Mouse (Mus musculus): Measurements from ENCODE around the gene Napsa.

- TF ChIP-seq CTCF (IDR thresholded peaks at IDR 0.05) (no peak), EP300 (IDR thresholded peaks at IDR 0.05) (no peak)
Observed at GRCm38 (mm10) chr7:44535657-44536589, 36.3 kb upstream of the Napsa start.

All from lung, postnatal 0 days (tissue).